Mouse (Mus musculus) CH12.LX (cell line): Measurements from ENCODE around the gene Luc7l3.

Experiments used
- CHD1 ChIP-seq: IDR thresholded peaks from 2 replicates; pipeline ENCODE4 v1.6.1; 2012; ENCODE audit warnings: low read depth, low read length, improper control_type of control experiment, inconsistent platforms
- CTCF ChIP-seq, 2 experiments: IDR thresholded peaks in 1 of 2; conservative IDR thresholded peaks in 1 of 2; 2 replicates each; pipeline ENCODE4 v1.5.1; 2011 to 2012; ENCODE audit warnings: low read depth in 2 of 2, low read length in 2 of 2, improper control_type of control experiment in 1 of 2, inconsistent platforms in 1 of 2, mild to moderate bottlenecking in 1 of 2, moderate library complexity in 1 of 2
- EP300 ChIP-seq: IDR thresholded peaks from 2 replicates; pipeline ENCODE4 v1.6.1; 2011; ENCODE audit warnings: low read length, improper control_type of control experiment
- MAX ChIP-seq: IDR thresholded peaks from 2 replicates; pipeline ENCODE4 v1.6.1; 2011; ENCODE audit warnings: low read length, improper control_type of control experiment
- MEF2A ChIP-seq: IDR thresholded peaks from 2 replicates; pipeline ENCODE4 v1.6.1; 2014; ENCODE audit warnings: low read depth, mild to moderate bottlenecking, inconsistent platforms, low read length, improper control_type of control experiment, borderline replicate concordance
- MYC ChIP-seq: IDR thresholded peaks from 2 replicates; pipeline ENCODE4 v1.6.1; 2011; ENCODE audit warnings: low read depth, mild to moderate bottlenecking, improper control_type of control experiment, low read length
- SMC3 ChIP-seq: IDR thresholded peaks from 2 replicates; pipeline ENCODE4 v1.6.1; 2011; ENCODE audit warnings: low read depth, low read length, improper control_type of control experiment

DNA sequence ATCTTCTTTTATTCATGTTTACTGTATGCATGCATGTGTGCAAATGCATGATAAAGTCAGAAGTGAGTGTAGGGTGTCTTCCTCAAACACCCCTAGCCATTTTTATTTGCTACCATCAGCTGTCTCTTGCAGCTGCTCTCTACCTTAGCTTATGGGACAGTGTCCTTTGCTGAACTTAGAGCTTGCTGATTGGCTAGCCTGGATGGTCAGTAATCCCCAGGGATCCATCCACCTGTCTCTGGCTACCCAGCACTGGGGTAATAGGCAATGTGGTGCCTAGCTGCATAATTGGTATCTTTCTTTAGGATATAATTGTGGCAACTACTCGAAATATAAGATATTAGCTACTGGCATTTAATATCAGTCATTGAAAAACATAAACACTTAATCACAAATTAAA is 9.1 kb downstream of the Luc7l3 start:
- TF ChIP-seq CTCF (conservative IDR thresholded peaks at IDR 0.05 in 1 of 2, IDR thresholded peaks at IDR 0.05 in 1 of 2; ENCODE audit: low read depth in 2 of 2, low read length in 2 of 2) (no peak), CHD1 (no peak), MEF2A (no peak), MAX (no peak), MYC (no peak), EP300 (no peak), SMC3 (no peak)
